Mouse (Mus musculus) limb, embryonic 11.5 days (tissue): ENCODE measurements around the gene Stxbp3. TPM values are rescaled to one million over a fixed set of nuclear protein-coding genes. Genes with fewer than 3 reads are reported as not detected.

Source experiments
- ATAC-seq: fragments of 200-750 bp; cut with Nextera tagmentation; 2 replicates; pipeline ENCODE4 v1.8.0; 2017; ENCODE audit warnings: low read depth; ENCODE audit not compliant: insufficient number of reproducible peaks, low FRiP score, low TSS enrichment
- DNase-seq: peaks from one replicate; pipeline ENCODE4 v3.0.0-alpha.2; 2015; ENCODE audit warnings: low spot score
- H3K27ac ChIP-seq: fragments of 300-500 bp; sonication (generic); replicated peaks from 2 replicates; pipeline ENCODE4 v1.5.1; 2014; ENCODE audit warnings: low read depth, mild to moderate bottlenecking, low read length
- H3K27me3 ChIP-seq: fragments of 300-500 bp; sonication (generic); 2 replicates; pipeline ENCODE4 v1.6.1; 2014; ENCODE audit warnings: mild to moderate bottlenecking, low read length, mixed read lengths; ENCODE audit not compliant: control insufficient read depth, insufficient read depth
- H3K36me3 ChIP-seq: fragments of 300-500 bp; sonication (generic); 2 replicates; pipeline ENCODE4 v1.6.1; 2014; ENCODE audit warnings: mild to moderate bottlenecking, low read length, moderate library complexity, mixed read lengths; ENCODE audit not compliant: control insufficient read depth, insufficient read depth
- H3K4me1 ChIP-seq: fragments of 300-500 bp; sonication (generic); 2 replicates; pipeline ENCODE4 v1.6.1; 2014; ENCODE audit warnings: low read length, mixed read lengths; ENCODE audit not compliant: control insufficient read depth, insufficient read depth
- H3K4me2 ChIP-seq: fragments of 300-500 bp; sonication (generic); 2 replicates; pipeline ENCODE4 v1.6.1; 2014; ENCODE audit warnings: low read depth, mild to moderate bottlenecking, moderate library complexity; ENCODE audit not compliant: severe bottlenecking
- H3K4me3 ChIP-seq: fragments of 300-500 bp; sonication (generic); 2 replicates; pipeline ENCODE4 v1.5.1; 2014; ENCODE audit warnings: low read depth, low read length
- H3K9ac ChIP-seq: fragments of 300-500 bp; sonication (generic); 2 replicates; pipeline ENCODE4 v1.6.1; 2014; ENCODE audit warnings: mild to moderate bottlenecking, low read length
- H3K9me3 ChIP-seq: fragments of 300-500 bp; sonication (generic); 2 replicates; pipeline ENCODE4 v1.6.1; 2016; ENCODE audit warnings: low read length; ENCODE audit not compliant: control insufficient read depth
- WGBS: fragments of 180-500 bp; shearing (Covaris S2); extraction: QIAGEN DNeasy Blood & Tissue Kit; methylation state at CpG from one replicate; pipeline ENCODE4 v1.1.7; 2014; 5-methylcytosine and 5-hydroxymethylcytosine counted together
- polyA plus RNA-seq: library from polyadenylated mRNA; unstranded; fragments of >200 nt; fragmentation: Nextera tagmentation; extraction: Ambion mirVana; gene quantifications from 2 replicates; pipeline ENCODE4 v1.2.1, GENCODE M21; 2014

The Stxbp3 gene
- polyA plus RNA-seq, 1 experiment from 2014 or later: 27.0 TPM

DNA sequence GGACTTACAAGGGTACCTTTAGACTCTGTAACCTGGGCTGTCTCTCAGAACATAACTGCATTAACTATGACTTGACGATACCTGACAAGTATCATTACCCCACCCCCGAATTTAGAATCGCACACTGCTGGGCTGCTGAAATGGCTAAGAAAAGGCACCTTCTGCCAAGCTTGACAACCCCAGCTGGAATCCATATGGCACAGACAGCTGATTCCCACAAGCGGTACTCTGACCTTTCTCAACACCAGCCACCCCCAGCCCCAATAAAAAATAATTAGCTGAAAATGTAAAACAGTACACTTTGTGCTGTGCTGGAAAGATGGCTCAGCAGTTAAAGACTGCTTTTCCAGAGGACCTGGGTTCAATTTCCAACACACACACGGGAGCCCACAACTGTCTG is 51.0 kb downstream of the Stxbp3 start:
- H3K27ac ChIP-seq: no peak overlapping the region
- ATAC-seq: peak; percentile 40; the same call in 1 of the 2 replicates
- peak; percentile 74 for DNase-seq

DNA sequence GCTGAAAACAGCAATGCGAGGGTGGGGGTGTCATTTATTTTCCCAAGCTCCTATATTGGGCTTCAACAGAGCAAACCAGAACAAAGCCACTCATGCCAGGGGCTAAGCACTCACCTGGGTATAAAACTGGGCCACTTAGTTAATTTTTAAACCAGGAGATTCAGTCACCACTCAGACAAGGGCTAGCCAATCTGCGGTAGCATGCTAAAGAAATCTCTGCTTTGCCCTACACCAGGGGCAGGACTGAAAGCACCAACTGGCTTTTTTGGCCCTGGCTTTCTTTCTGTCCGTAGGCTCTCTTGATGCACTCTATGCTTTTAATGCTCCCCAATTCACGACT is 51.9 kb downstream of the Stxbp3 start:
- WGBS: 85% methylated on average over 4 of the region's 4 CpGs
- no peak overlapping the region; the same call in 1 of the 2 replicates for H3K27ac ChIP-seq
- H3K4me2 ChIP-seq: no peak overlapping the region
- no peak for DNase-seq
- peaks cover 2% of the 10 kb centered on the region; the same call in 1 of the 2 replicates for H3K36me3 ChIP-seq
- no peaks in the 10 kb centered on the region; the same call in 1 of the 2 replicates for H3K9me3 ChIP-seq
- H3K4me3 ChIP-seq: no peak overlapping the region
- H3K27me3 ChIP-seq: no peaks in the 10 kb centered on the region
- H3K9ac ChIP-seq: no peak overlapping the region
- no peak for ATAC-seq
- peaks cover 34% of the 10 kb centered on the region for H3K4me1 ChIP-seq

More for the DNA sequence above, 51.0 kb downstream of the Stxbp3 start:
- H3K36me3 ChIP-seq: peaks cover 2% of the 10 kb centered on the region; the same call in 1 of the 2 replicates
- no peaks in the 10 kb centered on the region; the same call in 1 of the 2 replicates for H3K9me3 ChIP-seq
- H3K4me3 ChIP-seq: no peak overlapping the region
- H3K27me3 ChIP-seq: no peaks in the 10 kb centered on the region
- no peak overlapping the region for H3K9ac ChIP-seq
- no peak overlapping the region for H3K4me2 ChIP-seq
- WGBS: 16% methylated on average over 5 of the region's 5 CpGs
- peaks cover 34% of the 10 kb centered on the region for H3K4me1 ChIP-seq

DNA sequence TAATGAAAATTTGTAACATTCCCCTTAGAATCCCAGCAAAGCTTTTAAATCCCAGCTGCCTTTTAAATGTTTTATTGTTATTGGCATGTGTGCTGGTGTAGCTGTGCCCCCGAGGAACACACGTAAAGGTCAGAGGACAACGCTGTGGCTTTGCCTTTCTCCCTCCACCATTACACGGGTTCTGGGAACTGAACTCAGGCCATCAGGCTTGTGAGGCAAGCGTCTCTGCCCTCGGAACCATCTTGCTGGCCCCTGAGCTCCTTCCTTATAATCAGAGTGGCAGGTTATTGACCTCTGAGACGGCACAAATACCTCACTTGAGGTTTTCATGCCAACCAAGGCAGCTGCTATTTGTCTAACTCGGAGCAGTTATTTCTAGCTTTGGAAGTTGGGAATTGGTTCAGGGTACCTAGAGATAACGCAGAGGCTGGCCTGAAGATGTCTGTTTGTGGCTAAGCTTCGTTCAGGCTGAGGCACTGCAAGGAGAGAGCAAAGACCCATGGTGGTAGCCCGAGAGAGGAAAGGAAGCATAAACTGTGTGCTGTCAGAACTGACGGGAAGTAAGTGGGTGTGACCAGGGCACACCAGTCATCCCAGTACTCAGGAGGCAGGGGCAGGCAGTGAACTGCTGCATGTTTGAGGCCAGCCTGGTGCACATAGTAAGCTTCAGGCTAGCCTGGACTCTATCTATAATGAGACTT is 52.4 kb downstream of the Stxbp3 start:
- no peaks in the 10 kb centered on the region; the same call in 1 of the 2 replicates for H3K9me3 ChIP-seq
- peaks cover 34% of the 10 kb centered on the region for H3K4me1 ChIP-seq
- DNase-seq (peak; percentile 63), ATAC-seq (no peak)
- H3K27ac ChIP-seq: no peak overlapping the region; the same call in 1 of the 2 replicates
- H3K4me2 ChIP-seq: no peak overlapping the region
- H3K4me3 ChIP-seq: no peak overlapping the region
- peaks cover 2% of the 10 kb centered on the region; the same call in 1 of the 2 replicates for H3K36me3 ChIP-seq
- H3K9ac ChIP-seq: no peak overlapping the region
- H3K27me3 ChIP-seq: no peaks in the 10 kb centered on the region
- WGBS: 18% methylated on average over 12 of the region's 12 CpGs

DNA sequence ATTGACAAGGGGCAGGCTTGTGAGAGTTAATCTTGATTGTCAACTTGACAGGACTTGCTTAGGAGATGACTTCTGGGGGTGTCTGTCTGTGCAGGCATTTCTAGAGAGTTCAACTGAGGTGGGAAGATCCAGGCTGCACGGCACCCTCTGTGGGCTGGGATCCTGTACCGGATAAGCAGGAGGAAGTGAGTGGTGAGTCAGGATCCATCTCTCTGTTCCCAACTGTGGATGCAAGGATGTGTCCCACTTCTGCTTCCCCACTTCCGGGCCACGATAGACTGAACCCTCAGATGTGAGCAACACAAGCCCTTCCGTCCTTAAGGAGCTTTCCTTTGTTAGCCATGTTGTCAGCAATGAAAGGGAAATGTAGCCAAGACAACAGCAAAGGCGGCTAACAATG is 53.8 kb downstream of the Stxbp3 start:
- H3K4me1 ChIP-seq: peaks cover 31% of the 10 kb centered on the region
- WGBS: 88% methylated on average over 6 of the region's 6 CpGs

DNA sequence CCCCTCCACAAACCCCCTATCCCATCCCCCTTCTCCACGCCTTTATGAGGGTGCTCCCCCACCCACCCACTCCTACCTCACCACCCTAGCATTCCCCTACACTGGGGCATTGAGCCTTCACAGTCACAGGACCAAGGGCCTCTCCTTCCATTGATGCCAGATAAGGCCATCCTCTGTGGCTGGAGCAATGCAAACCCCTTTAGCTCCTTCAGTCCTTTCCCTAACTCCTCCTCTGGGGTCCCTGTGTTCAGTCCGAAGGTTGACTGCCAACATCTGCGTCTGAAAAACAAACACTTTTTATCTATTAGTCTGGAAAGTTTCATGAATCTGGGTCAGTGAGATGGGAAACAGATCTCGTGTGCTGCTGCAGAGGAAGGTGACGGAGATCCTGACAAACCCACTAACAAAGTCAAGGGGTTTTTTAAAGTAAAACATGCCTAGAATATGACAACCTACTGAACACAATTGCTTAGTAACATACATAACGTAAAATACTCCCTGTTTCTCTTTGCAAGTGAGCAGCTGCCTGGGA is 57.9 kb downstream of the Stxbp3 start:
- no peak for ATAC-seq
- no peak overlapping the region for H3K27ac ChIP-seq

More for the DNA sequence above, 53.8 kb downstream of the Stxbp3 start:
- peaks cover 2% of the 10 kb centered on the region; the same call in 1 of the 2 replicates for H3K36me3 ChIP-seq
- no peak for DNase-seq
- H3K27ac ChIP-seq: no peak overlapping the region
- H3K4me3 ChIP-seq: no peak overlapping the region
- no peaks in the 10 kb centered on the region for H3K27me3 ChIP-seq
- no peak overlapping the region for H3K9ac ChIP-seq
- ATAC-seq: no peak
- H3K9me3 ChIP-seq: no peaks in the 10 kb centered on the region; the same call in 1 of the 2 replicates
- H3K4me2 ChIP-seq: no peak overlapping the region

DNA sequence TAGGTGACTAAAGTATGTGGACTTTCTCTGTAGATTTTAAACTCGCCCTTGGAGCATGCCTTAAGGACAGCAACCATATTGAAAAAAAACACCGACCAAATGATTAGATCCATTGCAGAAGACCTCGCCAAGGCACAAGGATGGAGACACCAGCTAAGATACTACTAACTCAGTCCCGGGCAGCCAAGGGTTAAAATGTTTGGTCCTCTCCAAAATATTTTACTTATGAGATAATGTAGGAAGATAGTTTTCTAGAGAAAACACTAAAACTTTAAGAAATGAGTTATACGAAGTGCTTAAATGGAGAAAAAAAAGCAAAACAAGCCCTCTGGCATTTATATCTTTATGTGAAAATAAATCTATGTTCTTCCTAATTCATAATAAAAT is 58.4 kb downstream of the Stxbp3 start:
- Histone ChIP-seq H3K4me3 (no peak overlapping the region), H3K27me3 (no peaks in the 10 kb centered on the region), H3K9ac (no peak overlapping the region), H3K9me3 (no peaks in the 10 kb centered on the region; the same call in 1 of the 2 replicates), H3K4me1 (peaks cover 3% of the 10 kb centered on the region; the same call in 1 of the 2 replicates), H3K27ac (no peak overlapping the region), H3K36me3 (peaks cover 2% of the 10 kb centered on the region; the same call in 1 of the 2 replicates), H3K4me2 (no peak overlapping the region)
- 85% methylated on average over 5 of the region's 5 CpGs for WGBS
- DNase-seq: no peak
- no peak for ATAC-seq

More for the DNA sequence above, 57.9 kb downstream of the Stxbp3 start:
- Histone ChIP-seq H3K9ac (no peak overlapping the region), H3K4me1 (peaks cover 3% of the 10 kb centered on the region; the same call in 1 of the 2 replicates), H3K9me3 (no peaks in the 10 kb centered on the region; the same call in 1 of the 2 replicates), H3K4me3 (no peak overlapping the region), H3K27me3 (no peaks in the 10 kb centered on the region), H3K36me3 (peaks cover 2% of the 10 kb centered on the region; the same call in 1 of the 2 replicates), H3K4me2 (no peak overlapping the region)
- no peak for DNase-seq
- WGBS: 55% methylated on average over 6 of the region's 6 CpGs

DNA sequence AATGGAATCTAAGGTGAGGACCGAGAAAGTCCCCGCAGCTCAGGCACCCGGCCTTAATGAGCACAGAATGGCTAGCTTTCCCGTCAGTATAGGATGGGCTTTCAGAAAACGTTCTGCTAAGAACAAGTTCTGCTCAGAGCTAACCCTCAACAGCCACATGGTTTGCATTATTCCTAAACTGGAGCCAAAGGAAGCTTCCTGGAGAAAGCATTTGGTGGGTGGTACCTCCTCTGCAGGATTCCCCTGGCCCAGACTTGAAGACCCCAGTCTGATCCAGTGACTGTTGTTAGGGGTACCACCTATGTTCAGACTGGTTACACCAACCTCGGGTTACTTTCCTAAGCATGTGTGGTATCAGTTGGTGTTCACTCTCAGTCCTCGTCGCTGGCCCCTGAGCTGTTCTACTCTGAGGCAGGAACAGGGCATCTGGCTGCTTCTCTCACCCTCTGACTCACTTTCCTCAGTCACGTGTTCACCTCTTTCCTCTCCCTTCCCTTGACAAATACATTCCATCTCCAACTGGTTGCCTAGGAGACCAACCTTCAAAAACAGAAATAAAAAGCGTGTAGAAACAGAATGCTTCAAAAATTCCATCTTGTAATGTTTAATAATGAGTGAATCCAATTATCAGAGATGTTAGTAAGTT is 59.0 kb downstream of the Stxbp3 start:
- H3K9ac ChIP-seq: no peak overlapping the region
- H3K4me3 ChIP-seq: no peak overlapping the region
- peaks cover 3% of the 10 kb centered on the region; the same call in 1 of the 2 replicates for H3K4me1 ChIP-seq
- no peaks in the 10 kb centered on the region; the same call in 1 of the 2 replicates for H3K9me3 ChIP-seq
- DNase-seq: no peak
- H3K4me2 ChIP-seq: no peak overlapping the region
- ATAC-seq: 0 out of 2 replicates have a peak, but pooled peaks have one; percentile 32
- WGBS: 59% methylated on average over 10 of the region's 10 CpGs
- no peak overlapping the region for H3K27ac ChIP-seq
- H3K27me3 ChIP-seq: no peaks in the 10 kb centered on the region
- H3K36me3 ChIP-seq: peaks cover 2% of the 10 kb centered on the region; the same call in 1 of the 2 replicates

DNA sequence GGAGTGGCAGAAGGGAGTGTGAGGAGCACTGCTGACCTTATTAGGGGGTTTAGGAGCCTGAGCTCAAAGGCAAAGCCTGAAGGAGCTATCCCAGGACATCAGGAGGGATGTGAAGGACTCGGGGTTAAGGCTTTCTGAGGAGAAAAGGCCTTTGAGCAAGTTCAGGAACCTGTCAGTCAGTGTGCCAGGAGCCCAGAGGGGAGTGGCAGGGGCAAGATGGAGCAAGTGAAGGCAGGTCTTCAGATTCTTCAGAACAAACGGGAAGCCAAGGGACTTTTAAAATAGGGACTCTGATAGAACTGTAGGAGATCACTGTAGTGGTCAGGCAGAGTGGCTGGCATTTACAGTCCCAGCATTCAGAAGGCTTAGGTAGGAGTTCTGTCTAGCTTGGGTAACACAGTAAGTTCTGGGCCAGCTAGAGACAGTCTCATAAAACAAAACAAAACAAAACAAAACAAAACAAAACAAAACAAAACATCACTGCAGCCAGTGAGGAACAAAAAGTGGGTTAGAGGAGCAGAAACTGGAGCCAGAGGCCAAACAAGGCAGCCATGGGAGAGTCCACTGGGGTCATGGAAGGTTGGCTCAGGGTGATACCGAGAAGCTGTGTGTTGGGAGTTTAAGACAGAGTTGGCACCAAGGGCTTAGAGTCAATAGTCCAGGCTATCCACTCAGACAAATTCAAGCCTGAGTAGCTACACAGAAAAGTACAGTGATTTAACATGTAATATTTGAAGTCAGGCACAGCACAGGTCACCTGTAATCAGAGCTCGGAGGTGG is 61.4 kb downstream of the Stxbp3 start:
- H3K9ac ChIP-seq: no peak overlapping the region
- no peaks in the 10 kb centered on the region for H3K27me3 ChIP-seq
- no peak for ATAC-seq
- 82% methylated on average over 4 of the region's 4 CpGs for WGBS
- H3K4me1 ChIP-seq: peaks cover 3% of the 10 kb centered on the region; the same call in 1 of the 2 replicates
- H3K27ac ChIP-seq: no peak overlapping the region
- H3K36me3 ChIP-seq: no peaks in the 10 kb centered on the region
- no peak overlapping the region for H3K4me2 ChIP-seq
- H3K4me3 ChIP-seq: no peak overlapping the region
- DNase-seq: no peak
- H3K9me3 ChIP-seq: no peaks in the 10 kb centered on the region
